Comparison of ENCODE assay signal across 9 mouse cellular contexts in the genomic region with DNA sequence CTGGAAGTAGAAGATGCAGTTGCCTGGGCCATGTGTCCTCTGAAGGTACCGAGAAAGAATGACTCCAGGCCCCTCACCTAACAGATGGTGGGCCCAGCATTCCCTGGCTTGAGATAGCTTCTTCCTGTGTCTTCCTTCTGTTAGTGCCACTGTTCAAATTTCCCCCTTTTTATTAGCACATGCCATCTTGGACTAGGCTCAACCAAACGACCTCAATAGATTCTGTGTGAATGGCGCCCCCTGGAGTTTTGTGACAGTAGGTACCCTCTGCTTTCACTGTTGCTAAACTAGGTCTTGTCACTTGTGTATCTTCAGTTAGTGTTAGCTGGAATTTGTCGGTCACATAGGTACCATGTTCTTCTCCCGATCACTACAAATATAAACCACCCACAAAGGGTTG. TPM values are rescaled to one million over a fixed set of nuclear protein-coding genes. Genes with fewer than 3 reads are reported as not detected.
DNase-seq lines count a peak whose midpoint lies in the region; ATAC-seq lines count a peak whose summit lies in the region.
"Had no signal": no experiment of that assay in that cellular context is flagged by ENCODE, and none has a peak within 500 bp of the region (broad histone marks: within the 10 kb centered on the region; RNA-seq: fewer than 3 reads in every experiment).

No protein-coding gene starts in this region.

- no peak overlapping the region for H3K4me3 ChIP-seq in midbrain, embryonic 14.5 days (replicated peaks; ENCODE audit: low read depth, low read length)
- H3K4me3 ChIP-seq in midbrain, embryonic 15.5 days: no peak overlapping the region

- no peak overlapping the region for H3K4me2 ChIP-seq in midbrain, embryonic 14.5 days (ENCODE audit: low read length)
- no peak overlapping the region for H3K4me2 ChIP-seq in midbrain, embryonic 15.5 days

- ATAC-seq in CD4-positive, CD25-positive, alpha-beta regulatory T cell, adult 4 months: no peak
- no peak for ATAC-seq in midbrain, embryonic 14.5 days (ENCODE audit: low FRiP score, low TSS enrichment)
- ATAC-seq in midbrain, embryonic 15.5 days (replicated peaks): no peak

- H3K36me3 ChIP-seq in midbrain, embryonic 14.5 days (ENCODE audit: control insufficient read depth, insufficient read depth, low read length): no peaks in the 10 kb centered on the region
- no peaks in the 10 kb centered on the region for H3K36me3 ChIP-seq in midbrain, embryonic 15.5 days (replicated peaks)

- no peak overlapping the region for H3K9ac ChIP-seq in midbrain, embryonic 14.5 days (replicated peaks; ENCODE audit: low read length)
- no peak overlapping the region for H3K9ac ChIP-seq in midbrain, embryonic 15.5 days

- no peaks in the 10 kb centered on the region for H3K27me3 ChIP-seq in midbrain, embryonic 14.5 days (ENCODE audit: control insufficient read depth, insufficient read depth, low read length)
- H3K27me3 ChIP-seq in midbrain, embryonic 15.5 days (replicated peaks): no peaks in the 10 kb centered on the region

- intact Hi-C loops in left cerebral cortex, postnatal 4 days (cut with DNase I): no loop called here

- WGBS in midbrain, embryonic 14.5 days: 51% methylated on average over 5 of the region's 5 CpGs
- 58% methylated on average over 5 of the region's 5 CpGs for WGBS in midbrain, embryonic 15.5 days

- H3K9me3 ChIP-seq in midbrain, embryonic 14.5 days (ENCODE audit: control insufficient read depth, low read length): no peaks in the 10 kb centered on the region
- H3K9me3 ChIP-seq in midbrain, embryonic 15.5 days: no peaks in the 10 kb centered on the region

- no peaks in the 10 kb centered on the region for H3K4me1 ChIP-seq in midbrain, embryonic 14.5 days (ENCODE audit: control insufficient read depth, insufficient read depth, low read length)
- no peaks in the 10 kb centered on the region for H3K4me1 ChIP-seq in midbrain, embryonic 15.5 days

- H3K27ac ChIP-seq in midbrain, embryonic 14.5 days (replicated peaks; ENCODE audit: low read depth, low read length): no peak overlapping the region
- H3K27ac ChIP-seq in midbrain, embryonic 15.5 days: no peak overlapping the region
- H3K27ac ChIP-seq: macrophage had no signal

- peak; percentile 32 for DNase-seq in CD4-positive, CD25-positive, alpha-beta regulatory T cell, adult 2 months (ENCODE audit: low read depth, low spot score)
- DNase-seq in midbrain, embryonic 14.5 days: peak; percentile 47
- DNase-seq in c-Kit-positive CD71-positive TER-119-negative erythroid progenitor cells, embryonic 14.5 days (ENCODE audit: low read depth): peak; percentile 32
- DNase-seq in frontal cortex, postnatal 14 days (ENCODE audit: low spot score in 2 of 2): peak; percentile 7 to 9
- peak; percentile 77 for DNase-seq in left cerebral cortex, postnatal 4 days
- DNase-seq in right cerebral cortex, postnatal 14 days: peak; percentile 27

RNA-seq across cellular contexts. Expression of a gene that starts 29.0 kb away (rescaled TPM):
- under 1 TPM; 0.17 to 0.24 TPM for polyA plus RNA-seq in CD4-positive, CD25-positive, alpha-beta regulatory T cell, adult 4 months (2017; shearing (Covaris generic))
- 7.7 and 8.1 TPM in 2 replicates for polyA plus RNA-seq in midbrain, embryonic 14.5 days (2014; fragmentation: Nextera tagmentation; extraction: Ambion mirVana)
- polyA plus RNA-seq in midbrain, embryonic 15.5 days (2015; fragmentation: Nextera tagmentation; extraction: Ambion mirVana): 6.6 and 6.9 TPM in 2 replicates
- 10 to 100 TPM; 20.6 to 20.7 TPM for total RNA-seq in left cerebral cortex, postnatal 4 days (2021)

Comparison
In these comparisons a context has a peak if more than half of its experiments do, and no peak if none do; other contexts are left out.
1. DNase-seq: peak in every context shown above with its lines; median percentile 77 in left cerebral cortex, postnatal 4 days; 47 in midbrain, embryonic 14.5 days; 32 in CD4-positive, CD25-positive, alpha-beta regulatory T cell, adult 2 months; 32 in c-Kit-positive CD71-positive TER-119-negative erythroid progenitor cells, embryonic 14.5 days; 27 in right cerebral cortex, postnatal 14 days; 8 in frontal cortex, postnatal 14 days.